Mouse (Mus musculus) embryo, embryonic 10 days (tissue): ENCODE measurements at regions not wholly inside any gene's neighbourhood (a gene's known extent, or its start where the extent isn't known, plus 50 kb on each side); places are given as distances from the start of the nearest gene placed in this dataset.

ENCODE experiments used
- DNase-seq: peaks from one replicate; pipeline ENCODE4 v3.0.0-alpha.2; 2015; ENCODE audit warnings: low spot score

- peak; percentile 47 for DNase-seq
These were observed 61.6 kb upstream of the 4932438H23Rik start for GRCm38 (mm10) chr16:91156506-91156905.

- DNase-seq: peak; percentile 70
These were observed 64.6 kb upstream of the Olig2 start for GRCm38 (mm10) chr16:91160679-91161078.

GRCm38 (mm10) chr16:91161616-91162015 is 63.6 kb upstream of the Olig2 start:
- DNase-seq: no peak

GRCm38 (mm10) chr16:91162381-91162780 is 62.9 kb upstream of the Olig2 start:
- no peak for DNase-seq

GRCm38 (mm10) chr16:91165906-91166305 is 59.4 kb upstream of the Olig2 start:
- no peak for DNase-seq

- peak; percentile 78 for DNase-seq
These were observed 58.4 kb upstream of the Olig2 start for GRCm38 (mm10) chr16:91166866-91167265.

- DNase-seq: no peak
These were observed 56.9 kb upstream of the Olig2 start for GRCm38 (mm10) chr16:91168398-91168797.

GRCm38 (mm10) chr16:91169829-91170228 is 55.4 kb upstream of the Olig2 start:
- peak; percentile 82 for DNase-seq

GRCm38 (mm10) chr16:91171911-91172440 is 53.3 kb upstream of the Olig2 start:
- DNase-seq: no peak

GRCm38 (mm10) chr16:91172510-91172909 is 52.7 kb upstream of the Olig2 start:
- DNase-seq: no peak

GRCm38 (mm10) chr16:91173241-91173640 is 52.0 kb upstream of the Olig2 start:
- DNase-seq: peak; percentile 66

GRCm38 (mm10) chr16:91173870-91174278 is 51.4 kb upstream of the Olig2 start:
- no peak for DNase-seq

GRCm38 (mm10) chr16:91174401-91174800 is 50.9 kb upstream of the Olig2 start:
- no peak for DNase-seq
